Mouse (Mus musculus): Measurements from ENCODE around the gene Rgp1. TPM values are rescaled to one million over a fixed set of nuclear protein-coding genes. Genes with fewer than 3 reads are reported as not detected.

Rgp1 gene
- total and polyA plus RNA-seq, 3 experiments: 17.1 to 47.6 TPM; not detected in 1

GRCm38 (mm10) chr4:43546375-43547047 lies 32.0 kb upstream of the Rgp1 start:
- H3K9ac ChIP-seq (ENCODE audit: control insufficient read depth, low read depth, low read length, poor library complexity, severe bottlenecking): no peak overlapping the region

DNA sequence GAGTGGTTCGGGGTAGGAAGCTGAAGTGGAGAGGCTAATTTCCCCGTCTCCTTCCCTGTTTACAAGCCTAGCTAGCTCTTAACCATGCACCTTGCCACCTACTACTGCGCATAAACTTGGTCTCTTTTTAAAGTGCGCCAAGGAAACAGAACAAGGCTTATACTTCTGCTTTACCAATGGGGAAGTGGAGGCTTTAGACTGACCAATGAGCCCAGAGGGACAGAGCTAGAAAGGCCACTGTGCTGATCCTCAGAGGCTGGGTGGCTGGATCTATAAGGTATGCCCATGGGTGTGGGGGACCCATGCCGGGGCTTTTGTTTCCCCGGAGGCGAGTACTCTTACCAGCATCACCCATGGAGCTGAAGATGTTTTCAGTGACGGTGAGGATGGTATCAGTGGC lies 31.4 kb upstream of the Rgp1 start:
- no peak overlapping the region for H3K9ac ChIP-seq (ENCODE audit: control insufficient read depth, low read depth, low read length, poor library complexity, severe bottlenecking)
- H3K4me3 ChIP-seq (ENCODE audit: control insufficient read depth in 1 of 2, insufficient read depth in 1 of 2, low read depth in 2 of 2, low read length in 2 of 2): no peak overlapping the region
- no peak for DNase-seq (ENCODE audit: low read depth, low spot score)
- no peaks in the 10 kb centered on the region for H3K27me3 ChIP-seq (ENCODE audit: control insufficient read depth in 1 of 2, insufficient read depth in 2 of 2, low read length in 2 of 2)
- peaks cover 0 to 17% of the 10 kb centered on the region in 2 experiments; a peak in 2 of 4 replicates for H3K36me3 ChIP-seq (ENCODE audit: control insufficient read depth in 1 of 2, insufficient read depth in 2 of 2, low read length in 2 of 2)
- H3K27ac ChIP-seq (ENCODE audit: control insufficient read depth, low read depth, low read length): no peak overlapping the region
- no peaks in the 10 kb centered on the region for H3K79me2 ChIP-seq (ENCODE audit: control insufficient read depth, insufficient read depth, low read length, poor library complexity)
- H3K9me3 ChIP-seq (replicated peaks; ENCODE audit: insufficient read depth, low read length): no peaks in the 10 kb centered on the region
- no peaks in the 10 kb centered on the region for H3K4me1 ChIP-seq (ENCODE audit: control insufficient read depth in 1 of 2, insufficient read depth in 2 of 2, low read length in 2 of 2)
- TF ChIP-seq CHD2 (IDR thresholded peaks at IDR 0.05; ENCODE audit: low read length): no peak

More at GRCm38 (mm10) chr4:43546375-43547047, 32.0 kb upstream of the Rgp1 start:
- Histone ChIP-seq H3K4me1 (ENCODE audit: control insufficient read depth in 1 of 2, insufficient read depth in 2 of 2, low read length in 2 of 2) (no peaks in the 10 kb centered on the region), H3K79me2 (ENCODE audit: control insufficient read depth, insufficient read depth, low read length, poor library complexity) (no peaks in the 10 kb centered on the region), H3K4me3 (ENCODE audit: control insufficient read depth in 1 of 2, insufficient read depth in 1 of 2, low read depth in 2 of 2, low read length in 2 of 2) (no peak overlapping the region), H3K36me3 (ENCODE audit: control insufficient read depth in 1 of 2, insufficient read depth in 2 of 2, low read length in 2 of 2) (peaks cover 0 to 15% of the 10 kb centered on the region in 2 experiments; a peak in 2 of 4 replicates), H3K9me3 (replicated peaks; ENCODE audit: insufficient read depth, low read length) (no peaks in the 10 kb centered on the region), H3K27ac (ENCODE audit: control insufficient read depth, low read depth, low read length) (no peak overlapping the region), H3K27me3 (ENCODE audit: control insufficient read depth in 1 of 2, insufficient read depth in 2 of 2, low read length in 2 of 2) (no peaks in the 10 kb centered on the region)
- TF ChIP-seq TAL1 (IDR thresholded peaks at IDR 0.05; ENCODE audit: low read length): no peak
- TF ChIP-seq NRF1 (IDR thresholded peaks at IDR 0.05; ENCODE audit: insufficient read depth, low read depth, low read length, poor library complexity, severe bottlenecking): no peak
- TF ChIP-seq SMC3 (IDR thresholded peaks at IDR 0.05; ENCODE audit: low read depth, low read length): no peak
- TF ChIP-seq ZNF384 (IDR thresholded peaks at IDR 0.05; ENCODE audit: low read depth, low read length): no peak
- TF ChIP-seq ETS1 (IDR thresholded peaks at IDR 0.05; ENCODE audit: low read depth, low read length): no peak
- no peak for TF ChIP-seq MAX (IDR thresholded peaks at IDR 0.05; ENCODE audit: low read length)
- TF ChIP-seq POLR2AphosphoS5 (IDR thresholded peaks at IDR 0.05; ENCODE audit: borderline replicate concordance, low read depth, low read length): no peak
- no peak for TF ChIP-seq USF1 (IDR thresholded peaks at IDR 0.05; ENCODE audit: low read depth, low read length)
- TF ChIP-seq SIN3A (IDR thresholded peaks at IDR 0.05; ENCODE audit: low read length): no peak
- no peak for TF ChIP-seq E2F4 (IDR thresholded peaks at IDR 0.05; ENCODE audit: borderline replicate concordance, low read depth, low read length)
- no peak for TF ChIP-seq MAFK (IDR thresholded peaks at IDR 0.05; ENCODE audit: borderline replicate concordance, low read depth, low read length)
- no peak for DNase-seq (ENCODE audit: low read depth, low spot score)

- no peaks in the 10 kb centered on the region for H3K4me1 ChIP-seq (ENCODE audit: control insufficient read depth in 1 of 2, insufficient read depth in 2 of 2, low read length in 2 of 2)
- H3K9ac ChIP-seq (ENCODE audit: control insufficient read depth, low read depth, low read length, poor library complexity, severe bottlenecking): no peak overlapping the region
- H3K36me3 ChIP-seq (ENCODE audit: control insufficient read depth in 1 of 2, insufficient read depth in 2 of 2, low read length in 2 of 2): peaks cover 0 to 31% of the 10 kb centered on the region in 2 experiments; a peak in 2 of 4 replicates
Measured at GRCm38 (mm10) chr4:43549055-43549454, 29.5 kb upstream of the Rgp1 start.

More at GRCm38 (mm10) chr4:43549055-43549454, 29.5 kb upstream of the Rgp1 start:
- no peaks in the 10 kb centered on the region for H3K9me3 ChIP-seq (replicated peaks; ENCODE audit: insufficient read depth, low read length)
- DNase-seq (ENCODE audit: low read depth, low spot score): no peak
- no peak overlapping the region for H3K27ac ChIP-seq (ENCODE audit: control insufficient read depth, low read depth, low read length)
- H3K4me3 ChIP-seq (ENCODE audit: control insufficient read depth in 1 of 2, insufficient read depth in 1 of 2, low read depth in 2 of 2, low read length in 2 of 2): no peak overlapping the region
- no peaks in the 10 kb centered on the region for H3K27me3 ChIP-seq (ENCODE audit: control insufficient read depth in 1 of 2, insufficient read depth in 2 of 2, low read length in 2 of 2)
- TF ChIP-seq POLR2A (IDR thresholded peaks at IDR 0.05; ENCODE audit: control insufficient read depth in 1 of 2, insufficient read depth in 1 of 2, low read depth in 1 of 2, low read length in 2 of 2, poor library complexity in 1 of 2) (no peak), EP300 (IDR thresholded peaks at IDR 0.05; ENCODE audit: low read depth in 1 of 2, low read length in 2 of 2) (no peak), ZMIZ1 (IDR thresholded peaks at IDR 0.05; ENCODE audit: low read depth, low read length) (no peak), MYC (IDR thresholded peaks at IDR 0.05; ENCODE audit: low read depth, low read length) (no peak), RAD21 (IDR thresholded peaks at IDR 0.05; ENCODE audit: low read depth, low read length) (no peak), ELF1 (IDR thresholded peaks at IDR 0.05; ENCODE audit: low read depth, low read length) (no peak), SIN3A (IDR thresholded peaks at IDR 0.05; ENCODE audit: low read length) (no peak), MXI1 (IDR thresholded peaks at IDR 0.05; ENCODE audit: low read depth, low read length) (no peak), GABPA (IDR thresholded peaks at IDR 0.05; ENCODE audit: low read depth, low read length) (no peak), ZNF384 (IDR thresholded peaks at IDR 0.05; ENCODE audit: low read depth, low read length) (no peak), CTCF (IDR thresholded peaks at IDR 0.05 in 2 of 3, conservative IDR thresholded peaks at IDR 0.05 in 1 of 3; ENCODE audit: control insufficient read depth in 1 of 3, insufficient read depth in 1 of 3, low read depth in 2 of 3, low read length in 3 of 3, poor library complexity in 1 of 3, severe bottlenecking in 1 of 3) (no peak), GATA1 (IDR thresholded peaks at IDR 0.05; ENCODE audit: low read depth, low read length) (no peak), SMC3 (IDR thresholded peaks at IDR 0.05; ENCODE audit: low read depth, low read length) (no peak), POLR2AphosphoS2 (IDR thresholded peaks at IDR 0.05; ENCODE audit: low read length) (no peak), CHD1 (IDR thresholded peaks at IDR 0.05; ENCODE audit: low read depth, low read length) (no peak)
- H3K79me2 ChIP-seq (ENCODE audit: control insufficient read depth, insufficient read depth, low read length, poor library complexity): no peaks in the 10 kb centered on the region
